Mouse (Mus musculus) layer of hippocampus, adult 11-12 months (tissue): ENCODE results near the gene Psap.

Experiments
- DNase-seq: peaks from one replicate; pipeline ENCODE4 v3.0.0; 2022; ENCODE audit warnings: low spot score

Gene Psap

DNA sequence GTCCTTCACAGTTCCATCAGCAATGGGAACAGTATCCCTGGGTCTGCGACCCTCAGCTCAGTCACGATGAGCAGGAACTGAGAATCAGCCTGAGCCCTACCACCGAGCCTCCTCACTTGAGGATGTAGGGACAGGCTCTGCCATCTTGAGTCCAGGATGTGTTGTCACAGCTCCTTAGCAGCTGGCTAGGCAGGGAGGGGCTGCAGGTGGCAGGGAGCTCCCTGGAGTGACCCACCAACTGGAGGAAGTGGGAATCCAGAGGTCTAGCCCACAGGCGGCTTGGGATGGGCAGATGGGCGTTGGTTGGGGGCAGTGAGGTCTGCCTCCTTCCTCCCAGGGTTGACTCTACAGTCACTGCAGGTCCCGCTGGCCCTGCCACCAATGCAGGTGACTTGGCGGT lies 14.1 kb upstream of the Psap start:
- DNase-seq, result no peak

DNA sequence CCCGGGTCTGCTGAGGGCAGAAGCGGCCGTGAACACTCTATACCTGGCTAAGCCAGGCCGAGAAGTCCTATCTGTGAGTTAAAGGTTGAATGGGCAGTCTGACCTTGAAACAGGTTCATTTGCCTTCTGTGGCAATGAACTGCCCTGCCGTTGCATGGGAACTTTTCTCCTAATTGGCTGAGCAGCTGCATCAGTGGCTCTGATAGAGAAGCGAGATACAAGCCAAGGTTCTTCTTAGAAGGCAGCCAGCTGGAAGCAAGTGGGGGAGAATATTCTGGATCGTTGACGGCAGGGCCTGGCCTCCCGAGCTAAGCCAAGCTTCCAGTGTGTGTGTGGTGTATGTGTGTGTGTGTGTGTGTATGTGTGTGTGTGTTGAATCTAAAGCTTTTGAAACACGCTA lies 12.2 kb upstream of the Psap start:
- no peak for DNase-seq

DNA sequence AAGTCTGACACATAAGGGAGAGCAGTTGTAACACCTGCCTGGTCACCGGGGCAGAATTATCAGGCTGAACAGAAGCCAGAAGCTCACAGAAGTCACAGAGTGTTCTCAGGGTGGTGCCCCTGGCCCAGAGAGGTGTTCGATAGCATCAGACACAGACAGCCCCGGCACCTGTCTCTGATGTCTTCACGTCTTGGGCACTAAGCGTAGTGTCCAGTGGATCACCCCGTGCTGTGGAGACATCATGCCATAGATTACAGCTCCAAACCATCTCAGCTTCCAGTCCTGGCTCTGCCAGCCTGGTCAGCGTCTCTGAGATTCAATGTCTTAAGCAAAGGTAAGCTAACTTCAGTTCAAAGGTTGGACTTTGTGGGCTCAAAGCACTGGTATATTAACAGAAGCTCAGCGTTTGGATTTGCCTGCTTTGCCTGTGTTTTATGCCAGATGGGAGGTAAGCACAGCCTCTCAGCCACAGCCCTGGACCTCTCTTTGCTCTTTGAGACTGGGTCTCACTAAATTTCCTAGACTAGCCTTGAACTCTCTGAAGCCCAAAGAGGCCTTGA lies 10.5 kb upstream of the Psap start:
- DNase-seq, result no peak

DNA sequence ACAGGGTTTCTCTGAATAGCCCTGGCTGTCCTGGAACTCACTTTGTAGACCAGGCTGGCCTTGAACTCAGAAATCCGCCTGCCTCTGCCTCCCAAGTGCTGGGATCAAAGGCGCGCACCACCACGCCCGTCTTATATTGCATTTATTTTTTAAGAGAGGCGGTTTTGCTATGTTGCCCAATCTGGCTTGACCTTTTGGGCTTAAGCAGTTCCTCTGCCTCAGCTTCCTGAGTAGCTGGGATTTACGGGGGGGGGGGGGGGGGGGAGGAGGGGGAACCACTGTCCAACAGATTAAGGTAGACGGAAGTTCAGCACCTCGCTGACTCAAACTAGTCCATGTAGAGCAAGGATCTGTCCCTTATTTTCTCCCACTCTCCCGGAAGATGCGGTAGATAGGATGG lies 8.7 kb upstream of the Psap start:
- DNase-seq, result no peak

DNA sequence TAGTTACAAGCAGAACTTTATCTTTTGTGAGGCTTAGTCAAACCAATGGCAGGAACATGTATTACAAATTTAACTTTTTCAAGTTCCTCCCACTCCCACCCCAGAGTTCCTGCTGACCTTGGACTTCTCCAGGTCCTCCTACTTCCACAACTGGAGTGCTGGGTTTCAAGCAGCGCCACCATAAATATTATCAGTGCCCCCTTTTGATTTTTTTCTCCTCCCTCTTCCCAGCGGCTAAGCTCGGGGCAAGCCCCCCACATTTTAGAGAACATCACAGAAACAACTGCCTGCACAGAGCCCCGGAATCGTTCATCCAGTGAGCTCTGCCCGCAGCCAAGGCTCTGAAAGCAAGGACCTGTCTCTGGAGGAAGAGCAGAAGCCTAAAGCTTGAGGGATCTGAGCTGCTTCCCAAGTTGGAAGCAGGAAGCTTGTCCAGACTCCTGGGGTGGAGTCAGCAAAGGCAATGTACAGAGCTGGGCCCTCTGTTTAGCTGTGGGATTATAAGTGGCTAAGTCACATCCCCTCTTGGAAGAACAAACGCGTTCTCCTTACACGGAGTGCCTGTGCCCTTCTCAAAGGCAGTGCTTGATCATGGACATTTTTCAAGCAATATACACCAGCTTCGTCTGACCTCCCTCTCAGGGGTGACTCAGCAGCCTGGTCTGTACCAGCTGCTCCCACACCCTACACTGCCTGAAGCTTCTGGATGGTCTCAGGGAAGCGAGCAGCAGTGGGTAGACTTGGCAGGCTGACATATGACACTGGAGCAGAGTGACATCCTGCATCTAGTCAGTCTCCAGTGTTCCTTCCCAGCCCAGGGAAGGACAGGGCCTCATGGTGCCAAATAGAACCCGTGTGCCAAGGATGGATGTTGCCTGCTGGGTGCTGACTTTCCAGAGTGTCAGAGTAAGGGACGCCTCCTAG lies 8.0 kb upstream of the Psap start:
- no peak for DNase-seq

DNA sequence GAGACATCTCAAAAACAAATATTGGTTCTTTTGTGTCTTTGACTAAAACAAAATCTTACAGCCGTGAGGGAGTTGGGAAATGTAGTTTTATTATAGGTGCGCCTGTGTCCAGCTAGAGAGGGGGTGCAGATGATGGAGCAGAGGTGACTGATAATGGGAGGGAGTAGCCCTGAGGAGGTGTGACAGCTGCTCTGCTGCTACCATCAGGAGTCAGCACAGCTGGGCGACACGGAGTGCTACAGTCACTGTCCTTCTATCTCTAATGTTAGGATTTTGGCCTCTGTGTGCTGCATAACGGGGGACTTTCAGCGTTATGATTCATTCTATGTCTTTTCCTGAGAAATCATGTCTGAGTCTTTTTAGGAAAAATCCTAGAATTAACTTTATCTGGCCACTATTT lies 6.4 kb upstream of the Psap start:
- no peak for DNase-seq

DNA sequence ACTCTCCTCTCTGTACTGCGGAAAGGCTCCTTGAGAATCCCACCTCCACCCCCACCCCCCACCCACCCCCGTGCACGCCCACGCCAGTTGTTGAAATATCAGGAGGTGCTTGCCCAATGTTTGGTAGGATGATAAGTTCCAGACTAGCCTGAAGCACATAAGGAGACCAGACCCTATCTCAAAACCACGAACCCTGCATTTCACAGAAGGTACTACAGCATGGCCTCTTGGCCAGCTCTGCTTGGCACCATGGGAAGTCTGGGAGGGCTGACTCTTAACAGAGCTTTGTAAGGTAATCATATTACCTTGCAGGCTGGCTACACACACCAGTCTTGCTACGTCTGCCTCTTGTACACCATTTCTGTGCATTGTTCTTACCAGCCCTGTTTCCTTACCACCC lies 5.2 kb upstream of the Psap start:
- no peak for DNase-seq

DNA sequence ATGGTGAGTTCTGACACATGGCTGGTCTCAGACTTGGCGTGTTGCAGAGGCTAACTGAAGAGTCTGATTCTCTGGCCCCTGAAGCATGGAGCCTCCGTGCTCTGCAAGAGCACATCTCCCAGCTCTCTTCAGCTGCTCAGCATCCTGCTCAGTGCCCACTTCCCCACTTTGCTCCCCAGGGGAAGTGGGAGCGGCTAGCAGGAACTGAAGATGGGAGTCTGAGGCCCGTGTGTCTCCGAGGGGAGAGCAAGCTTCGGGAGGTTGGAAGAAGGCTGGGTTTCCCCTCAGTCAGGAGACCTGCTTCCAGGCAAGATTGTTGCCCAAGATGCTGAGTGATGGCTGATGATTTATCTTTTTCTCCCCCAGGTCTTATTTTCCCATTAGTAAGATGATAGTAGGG lies 4.0 kb upstream of the Psap start:
- DNase-seq, result no peak

DNA sequence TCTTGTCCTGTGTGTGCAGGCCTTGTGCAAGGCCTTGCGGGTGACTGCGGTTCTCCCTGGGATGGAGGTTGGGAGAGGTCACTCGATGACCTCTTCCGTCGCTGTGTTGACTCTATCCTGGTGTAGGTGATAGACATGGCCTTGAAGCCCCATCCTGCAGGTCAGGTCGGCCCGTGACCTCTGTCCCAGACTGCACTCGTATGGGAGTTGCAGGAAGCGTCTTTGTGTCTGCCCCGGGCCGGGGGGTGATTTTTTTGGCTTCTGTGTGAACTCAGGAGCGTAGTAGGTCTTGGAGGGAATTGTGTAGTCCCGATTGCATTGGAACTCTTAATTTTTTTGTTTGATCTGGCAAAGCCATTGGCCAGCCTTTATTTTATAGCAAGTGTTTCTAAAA lies 576 bp downstream of the Psap start:
- DNase-seq, result no peak

DNA sequence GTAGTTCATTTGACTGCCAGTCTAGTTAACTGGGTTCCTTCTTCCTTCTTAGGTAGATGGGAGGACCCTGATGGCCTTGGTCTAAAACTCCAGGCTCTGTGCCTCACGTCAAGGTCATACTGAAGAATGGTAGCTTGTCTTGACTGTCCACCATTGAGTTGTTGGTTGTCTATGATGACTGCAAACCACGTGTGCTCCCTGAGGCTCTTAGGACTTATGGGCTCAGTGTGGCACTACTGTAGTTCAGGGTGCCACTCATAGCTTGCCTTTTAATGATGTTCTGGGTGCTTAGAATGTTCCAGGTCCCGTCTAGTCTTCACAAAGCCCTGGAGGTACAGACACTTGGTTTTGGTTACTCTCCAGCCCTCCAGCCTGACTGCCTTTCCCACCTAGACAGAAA lies 1.4 kb downstream of the Psap start:
- peak; percentile 4 for DNase-seq

DNA sequence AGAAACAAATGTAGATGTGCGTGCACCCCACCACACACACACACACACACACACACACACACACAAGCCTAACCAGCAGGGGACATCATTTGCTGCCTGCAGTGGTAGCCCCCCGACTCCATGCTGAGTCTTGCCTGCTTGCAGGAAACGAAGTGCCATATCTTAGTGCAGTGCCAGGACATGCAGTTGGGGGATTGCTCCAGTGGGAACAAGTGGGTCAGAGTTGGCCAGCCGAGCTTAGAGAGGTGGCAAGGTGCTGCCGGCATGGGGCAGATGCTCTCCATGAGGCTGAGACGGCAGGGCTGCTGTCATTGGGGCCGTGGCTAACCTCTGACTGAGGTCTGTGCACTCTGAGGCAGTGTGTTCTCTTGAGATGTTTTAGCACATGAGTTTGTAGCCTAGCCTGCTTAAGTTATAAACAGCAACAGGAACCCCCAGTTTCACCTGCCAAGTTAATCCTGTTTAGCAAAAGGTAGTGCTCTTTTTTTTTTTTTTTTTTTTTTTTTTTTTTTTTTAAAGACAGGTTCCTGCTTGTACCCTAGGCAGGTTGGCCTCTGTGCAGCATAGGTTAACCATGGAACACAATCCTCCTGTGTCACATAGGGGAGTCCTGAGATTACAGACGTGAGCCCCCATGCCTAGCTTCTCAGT lies 2.0 kb downstream of the Psap start:
- DNase-seq, result peak; percentile 21

DNA sequence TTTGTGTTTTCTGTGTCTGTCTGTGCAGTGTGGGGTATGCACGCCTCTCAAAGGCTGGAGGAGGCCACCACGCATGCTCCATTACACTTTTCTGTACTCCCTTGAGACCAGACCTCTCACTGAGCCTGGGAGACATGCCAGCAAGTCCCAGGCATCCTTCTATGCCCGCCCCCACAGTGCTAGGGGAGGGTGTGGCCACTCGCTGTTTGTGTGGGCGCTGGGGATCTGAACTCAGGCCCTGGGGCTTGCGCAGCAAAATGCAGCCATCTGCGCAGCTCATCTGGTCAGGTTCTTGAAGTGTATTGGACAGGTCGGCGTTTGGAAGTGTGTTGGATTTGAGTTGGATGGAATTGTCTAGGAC lies 2.5 kb downstream of the Psap start:
- DNase-seq, result peak; percentile 76

DNA sequence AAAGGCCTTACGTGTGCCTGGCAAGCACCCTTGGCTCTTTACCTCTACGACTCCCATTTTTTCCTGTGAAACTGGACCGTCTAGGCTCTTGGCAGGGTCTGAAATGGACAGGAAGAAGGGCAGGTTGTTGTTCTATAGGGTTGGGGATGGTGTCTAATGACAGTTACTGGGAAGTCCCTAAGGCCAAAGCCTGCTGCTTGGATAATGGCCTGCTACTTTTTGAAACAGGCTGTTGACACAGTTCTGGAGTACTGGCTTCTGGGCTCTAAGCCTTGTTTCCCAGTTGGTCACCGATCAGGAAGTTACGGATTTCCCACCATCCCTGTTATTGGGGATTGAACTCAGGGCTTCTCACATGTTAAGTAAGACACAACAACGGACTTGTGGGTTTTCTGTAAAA lies 2.9 kb downstream of the Psap start:
- peak; percentile 9 for DNase-seq

DNA sequence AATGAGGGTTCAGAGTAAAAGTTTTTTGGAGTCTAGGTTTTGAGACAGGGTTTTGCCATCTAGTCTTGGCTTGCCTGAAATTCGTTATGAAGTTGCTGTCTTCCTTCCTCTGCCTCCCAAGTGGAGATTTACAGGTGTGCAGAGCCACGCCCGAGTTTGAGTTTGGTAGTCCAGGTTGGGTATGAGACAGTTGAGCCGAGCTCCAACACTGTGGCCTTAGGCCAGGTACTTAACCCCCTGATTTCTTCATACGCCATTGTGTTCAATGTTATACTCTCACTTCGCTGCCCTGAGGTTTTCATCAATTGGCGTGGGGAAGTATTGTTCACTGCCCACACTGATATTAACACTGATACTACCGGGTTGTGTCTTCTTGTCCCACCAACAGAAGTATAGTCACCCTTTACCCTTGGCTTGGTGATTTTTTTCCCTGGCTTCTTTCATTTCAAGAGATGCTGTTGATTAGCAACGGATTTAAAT lies 4.2 kb downstream of the Psap start:
- DNase-seq, result no peak

DNA sequence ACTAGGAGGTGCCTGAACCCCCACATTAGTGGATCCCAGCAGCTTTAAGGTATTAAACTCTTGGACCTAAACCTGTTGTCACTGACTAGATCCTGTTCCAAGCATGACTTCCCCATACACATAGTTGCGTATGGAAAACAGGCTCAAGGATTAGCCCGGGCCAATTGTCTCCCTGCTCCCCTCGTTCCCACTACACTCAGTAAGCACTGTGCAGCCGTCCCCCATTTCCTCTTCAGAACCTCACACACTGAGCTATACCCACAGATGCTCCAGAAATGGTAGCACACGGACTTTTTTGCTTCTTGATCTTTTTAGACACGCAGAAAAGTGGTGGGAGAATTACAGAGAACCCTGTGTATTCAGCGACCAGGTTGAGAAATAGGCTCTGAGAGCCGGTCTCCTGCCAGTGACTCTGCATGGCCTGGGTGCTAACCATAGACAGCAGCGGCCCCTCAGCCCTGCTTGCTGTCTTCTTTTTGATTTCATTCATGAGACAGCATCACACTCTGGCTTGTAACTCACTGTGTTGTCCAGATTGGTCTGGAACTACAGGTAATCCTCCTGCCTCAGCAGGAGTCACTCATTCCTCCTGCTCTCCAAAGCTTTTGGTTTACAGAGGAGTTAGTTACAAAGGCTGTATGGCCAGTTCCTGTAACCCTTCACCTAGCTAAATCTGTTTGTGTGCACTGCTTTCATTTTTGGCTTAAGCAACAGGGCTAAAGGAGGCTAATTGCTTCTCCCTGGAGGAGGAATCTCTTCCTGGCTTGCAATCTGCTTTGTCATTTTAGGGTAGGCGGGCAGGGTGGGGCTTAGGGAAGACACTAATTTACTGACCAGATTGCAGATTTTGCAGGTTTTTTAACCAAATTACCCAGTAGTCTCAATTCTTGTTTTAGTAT lies 4.9 kb downstream of the Psap start:
- DNase-seq, result no peak

DNA sequence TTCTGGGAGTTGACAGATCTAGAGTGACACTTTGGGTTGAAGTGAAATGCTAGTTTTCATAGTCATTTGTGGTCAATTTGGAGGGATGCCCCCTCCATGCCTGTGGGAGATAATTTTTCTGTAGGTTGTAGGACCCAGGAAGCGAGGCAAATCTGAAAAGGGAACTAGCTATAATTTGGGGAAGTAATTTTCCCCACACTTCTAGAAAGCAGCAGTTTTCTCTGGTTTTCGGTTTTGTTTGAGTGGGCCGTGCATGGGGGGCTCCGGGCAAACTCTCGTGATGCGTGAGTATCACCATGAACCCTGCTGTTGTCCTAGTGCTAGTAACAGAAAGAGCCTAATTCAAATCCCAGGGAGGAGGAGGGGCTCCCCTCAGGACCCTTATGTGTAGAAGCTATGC lies 6.8 kb downstream of the Psap start:
- DNase-seq, result no peak

DNA sequence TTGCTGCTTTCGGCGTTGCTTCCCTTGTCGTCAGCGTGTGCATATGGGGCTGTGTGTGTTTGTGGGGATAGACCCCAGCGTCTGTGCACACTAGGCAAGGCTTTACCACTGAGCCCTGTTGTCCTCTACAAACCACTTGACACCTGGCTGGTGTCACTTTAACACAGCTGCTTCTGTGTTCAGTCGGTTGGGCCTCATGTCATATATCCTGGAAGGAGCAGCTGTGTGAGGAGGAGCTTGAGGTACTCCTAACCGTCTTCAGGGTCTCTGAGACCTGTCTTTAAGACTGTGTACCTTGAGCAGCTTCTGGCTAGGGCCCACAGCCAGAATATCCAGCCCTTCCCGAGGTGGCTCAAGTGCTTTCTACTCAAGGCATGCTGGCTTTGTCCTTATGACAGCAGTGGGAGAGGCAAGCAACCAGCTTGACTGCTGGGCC lies 7.3 kb downstream of the Psap start:
- no peak for DNase-seq

DNA sequence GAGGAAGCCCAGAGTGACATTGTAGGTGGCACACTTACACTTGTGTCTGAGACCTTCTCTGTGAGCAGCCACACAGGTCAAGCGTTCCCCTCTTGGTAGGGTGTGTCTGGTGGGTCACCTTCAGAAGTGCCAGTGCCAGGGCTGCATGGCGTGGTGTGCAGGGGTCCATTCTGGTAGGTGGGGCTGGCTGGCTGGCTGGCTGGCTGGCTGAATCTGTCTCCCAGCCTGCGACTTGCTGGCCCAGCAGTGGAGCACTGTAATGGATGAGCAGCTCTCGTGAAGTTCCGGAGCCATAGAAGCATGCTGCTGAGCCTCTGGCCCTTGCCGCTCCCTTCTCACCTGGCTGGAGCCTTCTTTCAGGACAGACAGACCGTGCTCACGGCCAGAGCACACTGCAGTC lies 7.8 kb downstream of the Psap start:
- no peak for DNase-seq

DNA sequence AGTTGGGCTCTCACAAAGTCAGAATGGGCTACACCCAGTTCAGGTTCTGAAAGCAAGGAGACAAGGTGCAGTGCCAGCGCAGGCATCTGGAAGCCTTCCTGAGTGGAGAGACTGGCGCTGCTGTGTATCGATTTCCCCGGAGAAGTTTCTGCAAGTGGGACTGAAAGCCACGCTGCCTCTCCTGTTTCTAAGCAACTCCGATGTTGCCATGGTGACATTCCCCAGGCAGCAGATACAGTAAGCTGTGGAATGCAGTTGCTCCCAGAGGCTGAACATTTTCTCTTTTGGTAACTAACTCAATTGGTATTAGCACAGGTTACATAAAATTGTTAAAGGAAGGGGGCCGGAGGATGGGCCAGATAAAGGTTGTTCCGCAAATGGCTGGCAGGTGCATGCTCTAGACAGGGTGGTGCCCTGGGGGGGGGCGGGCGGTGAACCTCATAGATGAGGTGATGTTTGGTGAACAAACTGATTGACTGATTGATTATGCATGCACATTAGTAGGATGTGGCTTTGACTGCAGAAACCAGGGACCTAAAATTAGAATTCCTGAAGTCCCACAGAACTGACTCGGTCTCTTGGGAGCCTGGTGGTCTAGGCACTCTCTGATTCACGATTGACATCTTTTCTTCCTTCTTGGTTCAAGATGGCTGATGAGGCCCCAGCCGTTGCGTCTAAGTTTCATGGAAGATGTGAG lies 8.4 kb downstream of the Psap start:
- DNase-seq, result peak; percentile 89

DNA sequence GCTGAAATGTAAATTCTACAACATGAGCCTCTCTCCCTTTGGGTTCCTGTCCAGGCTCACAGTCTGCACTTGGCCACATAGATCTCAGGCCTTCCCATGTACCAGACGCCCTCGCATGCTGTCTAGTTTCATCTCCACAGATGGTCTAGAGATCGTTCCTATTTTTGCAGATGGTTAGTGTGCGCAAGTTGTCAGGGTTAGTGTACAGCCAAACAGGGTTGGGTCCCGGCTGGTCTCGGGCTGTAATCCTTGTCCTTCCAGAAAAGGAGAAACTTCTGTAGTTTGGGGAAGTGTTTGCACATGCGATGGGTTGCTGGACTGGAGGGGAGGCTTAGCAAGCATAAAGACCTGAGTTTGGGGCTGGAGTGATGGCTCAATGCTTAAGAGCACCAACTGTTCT lies 9.1 kb downstream of the Psap start:
- no peak for DNase-seq

DNA sequence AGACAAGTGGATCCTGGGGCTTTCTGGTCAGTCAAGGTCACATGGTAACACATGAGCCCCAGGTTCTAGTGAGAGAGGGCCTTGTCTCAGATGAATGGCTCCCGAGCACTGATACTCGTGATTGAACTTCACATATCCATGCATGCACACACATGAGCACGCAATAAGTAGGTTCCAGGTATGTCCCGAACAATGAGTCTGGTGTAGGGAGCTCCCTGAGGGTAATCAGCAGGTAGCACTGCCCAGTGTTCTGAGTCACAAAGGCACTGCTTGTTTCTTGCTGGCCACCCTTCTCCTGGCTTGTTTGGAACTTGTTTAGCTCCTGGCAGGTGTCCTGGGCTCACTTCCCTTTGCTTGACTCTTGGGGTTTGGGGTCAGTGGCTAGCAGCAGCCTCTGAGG lies 9.7 kb downstream of the Psap start:
- no peak for DNase-seq

DNA sequence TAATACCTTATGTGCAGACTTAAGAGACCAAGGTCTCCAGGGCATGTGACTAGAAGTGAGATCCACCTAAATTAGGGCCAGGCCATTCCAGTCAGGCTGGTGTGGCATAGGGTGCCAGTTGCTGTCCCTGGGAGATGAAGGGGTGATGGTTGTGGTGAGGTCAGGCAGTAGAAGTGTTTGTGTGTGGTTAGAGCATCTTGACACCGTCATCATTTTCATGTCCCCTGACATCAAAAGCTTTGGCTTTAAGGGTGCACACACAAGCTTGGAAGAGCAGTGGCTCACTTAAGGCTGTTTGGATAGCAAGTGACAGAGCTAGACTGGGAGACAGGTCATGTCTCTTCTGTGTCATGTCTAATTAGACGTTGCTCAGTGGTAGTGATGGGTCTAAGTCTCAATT lies 10.3 kb downstream of the Psap start:
- no peak for DNase-seq
